9 mouse cellular contexts compared by ENCODE assay signal in genomic region chr8:108717545-108717944, GRCm38 (mm10).
A peak's percentile ranks its signal among the peaks of the same experiment; 100 is the strongest.
DNase-seq lines count a peak whose midpoint lies in the region; ATAC-seq lines count a peak whose summit lies in the region.
"Had no signal": no experiment of that assay in that cellular context is flagged by ENCODE, and none has a peak within 500 bp of the region (broad histone marks: within the 10 kb centered on the region; RNA-seq: fewer than 3 reads in every experiment).

No protein-coding gene starts in this region.

- ATAC-seq in heart, embryonic 13.5 days (ENCODE audit: extremely low read depth, insufficient number of reproducible peaks, low FRiP score, low TSS enrichment): no peak
- ATAC-seq in embryonic facial prominence, embryonic 12.5 days (ENCODE audit: insufficient number of reproducible peaks, insufficient read depth, low FRiP score, low TSS enrichment): no peak
- ATAC-seq in hindbrain, embryonic 14.5 days (ENCODE audit: low FRiP score): no peak
- no peak for ATAC-seq in midbrain, embryonic 16.5 days
- ATAC-seq in erythroid progenitor cell, adult 5-6 weeks (replicated peaks; ENCODE audit: low FRiP score, poor library complexity, severe bottlenecking): no peak

- intact Hi-C loops in heart, postnatal 10 days (cut with DNase I): no loop called here

- no peak for DNase-seq in heart, postnatal 10 days
- no peak for DNase-seq in hindbrain, embryonic 14.5 days (ENCODE audit: low spot score)
- no peak for DNase-seq in urinary bladder, postnatal 36 days (ENCODE audit: low spot score in 2 of 2)
- DNase-seq in gastrocnemius, postnatal 10 days: no peak
- DNase-seq: cerebellum, adult 11 months had no signal

- H3K9me3 ChIP-seq in heart, embryonic 13.5 days: no peaks in the 10 kb centered on the region
- H3K9me3 ChIP-seq in embryonic facial prominence, embryonic 12.5 days: no peaks in the 10 kb centered on the region
- H3K9me3 ChIP-seq in hindbrain, embryonic 14.5 days (ENCODE audit: control insufficient read depth, low read length): no peaks in the 10 kb centered on the region
- H3K9me3 ChIP-seq in midbrain, embryonic 16.5 days (replicated peaks; ENCODE audit: control insufficient read depth, low read length, poor library complexity, severe bottlenecking): no peaks in the 10 kb centered on the region

- H3K9ac ChIP-seq in heart, embryonic 13.5 days: no peak overlapping the region
- peak overlapping the region; percentile 92; the same call in 1 of the 2 replicates for H3K9ac ChIP-seq in embryonic facial prominence, embryonic 12.5 days
- peak overlapping the region; percentile 98 for H3K9ac ChIP-seq in hindbrain, embryonic 14.5 days
- peak overlapping the region; percentile 60 for H3K9ac ChIP-seq in midbrain, embryonic 16.5 days (ENCODE audit: low read depth, low read length)

- WGBS in heart, embryonic 13.5 days: 59% methylated on average over 8 of the region's 8 CpGs
- 22% methylated on average over 8 of the region's 8 CpGs for WGBS in embryonic facial prominence, embryonic 12.5 days
- WGBS in hindbrain, embryonic 14.5 days: 31% methylated on average over 8 of the region's 8 CpGs
- 26% methylated on average over 8 of the region's 8 CpGs for WGBS in midbrain, embryonic 16.5 days

- peak overlapping the region; percentile 96 for H3K4me2 ChIP-seq in heart, embryonic 13.5 days
- H3K4me2 ChIP-seq in embryonic facial prominence, embryonic 12.5 days (replicated peaks): peak overlapping the region; percentile 97
- peak overlapping the region; percentile 92 for H3K4me2 ChIP-seq in hindbrain, embryonic 14.5 days (replicated peaks)
- peak overlapping the region; percentile 96 for H3K4me2 ChIP-seq in midbrain, embryonic 16.5 days (ENCODE audit: low read length)

- H3K36me3 ChIP-seq in heart, embryonic 13.5 days: no peaks in the 10 kb centered on the region
- no peaks in the 10 kb centered on the region for H3K36me3 ChIP-seq in embryonic facial prominence, embryonic 12.5 days
- no peaks in the 10 kb centered on the region for H3K36me3 ChIP-seq in hindbrain, embryonic 14.5 days (replicated peaks; ENCODE audit: control insufficient read depth, insufficient read depth)
- H3K36me3 ChIP-seq in midbrain, embryonic 16.5 days (ENCODE audit: control insufficient read depth, insufficient read depth, low read length): no peaks in the 10 kb centered on the region

- H3K27me3 ChIP-seq in heart, embryonic 13.5 days (replicated peaks): no peaks in the 10 kb centered on the region
- no peaks in the 10 kb centered on the region for H3K27me3 ChIP-seq in embryonic facial prominence, embryonic 12.5 days
- peaks cover 48% of the 10 kb centered on the region for H3K27me3 ChIP-seq in hindbrain, embryonic 14.5 days (ENCODE audit: control insufficient read depth, insufficient read depth, low read length)
- no peaks in the 10 kb centered on the region for H3K27me3 ChIP-seq in midbrain, embryonic 16.5 days (ENCODE audit: control insufficient read depth, insufficient read depth, low read depth, low read length)

- no peak overlapping the region for H3K27ac ChIP-seq in heart, embryonic 13.5 days (replicated peaks)
- peak overlapping the region; percentile 96 for H3K27ac ChIP-seq in embryonic facial prominence, embryonic 12.5 days
- peak overlapping the region; percentile 100; the same call in 1 of the 2 replicates for H3K27ac ChIP-seq in hindbrain, embryonic 14.5 days
- H3K27ac ChIP-seq in midbrain, embryonic 16.5 days (ENCODE audit: low read length): peak overlapping the region; percentile 50

- no peak overlapping the region for H3K4me3 ChIP-seq in heart, embryonic 13.5 days
- peak overlapping the region; percentile 83 for H3K4me3 ChIP-seq in embryonic facial prominence, embryonic 12.5 days
- peak overlapping the region; percentile 75 for H3K4me3 ChIP-seq in hindbrain, embryonic 14.5 days (replicated peaks; ENCODE audit: low read length)
- H3K4me3 ChIP-seq in midbrain, embryonic 16.5 days (ENCODE audit: low read depth, low read length): peak overlapping the region; percentile 74

- peaks cover 83% of the 10 kb centered on the region for H3K4me1 ChIP-seq in heart, embryonic 13.5 days
- H3K4me1 ChIP-seq in embryonic facial prominence, embryonic 12.5 days: peaks cover 84% of the 10 kb centered on the region
- H3K4me1 ChIP-seq in hindbrain, embryonic 14.5 days (replicated peaks; ENCODE audit: control insufficient read depth, insufficient read depth, low read length): peaks cover 60% of the 10 kb centered on the region
- peaks cover 60% of the 10 kb centered on the region for H3K4me1 ChIP-seq in midbrain, embryonic 16.5 days (ENCODE audit: control insufficient read depth, insufficient read depth, low read length)
